Mouse (Mus musculus): Measurements from ENCODE around the gene Gm20905.
"Not testable (repeated sequence)": the region's sequence is repeated elsewhere in the genome, so short reads cannot be mapped to it uniquely, and the experiment has no call there.

The Gm20905 gene

GRCm38 (mm10) chrY:37259503-37259902 lies at the start of gene Gm20905:
TSS of gene Gm20905 (minus strand) at chrY:37259603.
- in situ Hi-C loops (cut with MboI, MseI): not testable (repeated sequence)
